Mouse (Mus musculus) kidney, adult 2 months (tissue): ENCODE results near the gene Fndc11.

Source experiments
- CTCF ChIP-seq: fragments of 200-500 bp; conservative IDR thresholded peaks from 2 replicates; pipeline ENCODE4 v1.5.1; 2011; ENCODE audit warnings: low read depth, mild to moderate bottlenecking, control low read depth, low read length, moderate library complexity, mixed read lengths; ENCODE audit not compliant: insufficient read depth, insufficient read length
- POLR2A ChIP-seq: fragments of 200-500 bp; IDR thresholded peaks from one replicate; pipeline ENCODE4 v1.6.1; 2011; ENCODE audit warnings: low read depth, low read length, control low read depth

DNA sequence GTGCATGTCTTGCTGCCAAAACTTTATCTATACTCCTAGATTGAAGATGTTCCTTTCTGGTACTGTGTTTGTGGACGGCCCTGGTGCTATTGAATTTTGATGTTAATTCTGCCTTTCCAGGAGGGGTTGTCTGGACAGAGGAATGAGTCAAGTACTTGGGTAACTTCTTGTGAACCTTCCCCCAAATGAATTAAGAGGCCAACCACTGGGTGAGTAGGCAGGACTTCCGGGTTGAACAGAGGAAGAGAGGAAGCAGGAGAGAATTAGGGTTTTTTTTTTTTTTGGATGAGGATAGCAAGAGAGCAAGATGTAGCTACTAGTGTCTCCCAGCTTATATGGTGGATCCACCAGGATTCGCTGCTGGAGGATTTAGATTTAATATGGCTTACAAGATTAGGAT lies 41.8 kb upstream of the Fndc11 start:
- TF ChIP-seq POLR2A, result no peak
- no peak for TF ChIP-seq CTCF
